Mouse (Mus musculus): Measurements from ENCODE around the gene Creb5.
A peak's percentile ranks its signal among the peaks of the same experiment; 100 is the strongest.

Gene Creb5

GRCm38 (mm10) chr6:53698128-53698749, 411.2 kb downstream of the Creb5 start:
- DNase-seq (ENCODE audit: low spot score in 2 of 2): peak in 1 of 2 experiments; percentile 9

GRCm38 (mm10) chr6:53704440-53704839, 417.4 kb downstream of the Creb5 start:
- no peak for DNase-seq (ENCODE audit: low spot score in 2 of 2)

GRCm38 (mm10) chr6:53706604-53707330, 419.7 kb downstream of the Creb5 start:
- DNase-seq (ENCODE audit: low spot score in 2 of 2): no peak

- DNase-seq (ENCODE audit: low spot score in 2 of 2): no peak
Observed at GRCm38 (mm10) chr6:53707795-53708194, 420.7 kb downstream of the Creb5 start.

- DNase-seq (ENCODE audit: low spot score in 2 of 2): no peak
Observed at GRCm38 (mm10) chr6:53709694-53710442, 422.8 kb downstream of the Creb5 start.

- no peak for DNase-seq (ENCODE audit: low spot score in 2 of 2)
Observed at GRCm38 (mm10) chr6:53710560-53710959, 423.5 kb downstream of the Creb5 start.

- no peak for DNase-seq (ENCODE audit: low spot score in 2 of 2)
Observed at GRCm38 (mm10) chr6:53713152-53713551, 426.1 kb downstream of the Creb5 start.

- no peak for DNase-seq (ENCODE audit: low spot score in 2 of 2)
Observed at GRCm38 (mm10) chr6:53714908-53715321, 427.8 kb downstream of the Creb5 start.

GRCm38 (mm10) chr6:53716013-53716412, 428.9 kb downstream of the Creb5 start:
- DNase-seq (ENCODE audit: low spot score in 2 of 2): no peak

GRCm38 (mm10) chr6:53720009-53720408, 432.9 kb downstream of the Creb5 start:
- DNase-seq (ENCODE audit: low spot score in 2 of 2): no peak

GRCm38 (mm10) chr6:53721595-53721994, 434.5 kb downstream of the Creb5 start:
- DNase-seq (ENCODE audit: low spot score in 2 of 2): peak; percentile 54 to 79

- DNase-seq (ENCODE audit: low spot score in 2 of 2): no peak
Observed at GRCm38 (mm10) chr6:53722694-53723093, 435.6 kb downstream of the Creb5 start.

- DNase-seq (ENCODE audit: low spot score in 2 of 2): no peak
Observed at GRCm38 (mm10) chr6:53730487-53730886, 443.4 kb downstream of the Creb5 start.

GRCm38 (mm10) chr6:53730996-53731485, 444.0 kb downstream of the Creb5 start:
- DNase-seq (ENCODE audit: low spot score in 2 of 2): no peak

- no peak for DNase-seq (ENCODE audit: low spot score in 2 of 2)
Observed at GRCm38 (mm10) chr6:53733546-53733945, 446.5 kb downstream of the Creb5 start.

GRCm38 (mm10) chr6:53733999-53734398, 446.9 kb downstream of the Creb5 start:
- no peak for DNase-seq (ENCODE audit: low spot score in 2 of 2)

- no peak for DNase-seq (ENCODE audit: low spot score in 2 of 2)
Observed at GRCm38 (mm10) chr6:53735696-53736095, 448.6 kb downstream of the Creb5 start.

GRCm38 (mm10) chr6:53738206-53738605, 451.1 kb downstream of the Creb5 start:
- no peak for DNase-seq (ENCODE audit: low spot score in 2 of 2)

GRCm38 (mm10) chr6:53741222-53741621, 454.2 kb downstream of the Creb5 start:
- no peak for DNase-seq (ENCODE audit: low spot score in 2 of 2)
